Mouse (Mus musculus) frontal cortex, adult 2 months (tissue): ENCODE data around the gene Tmem198b. TPM values are rescaled to one million over a fixed set of nuclear protein-coding genes. Genes with fewer than 3 reads are reported as not detected.
"Not testable (repeated sequence)": the region's sequence is repeated elsewhere in the genome, so short reads cannot be mapped to it uniquely, and the experiment has no call there.

Source experiments
- DNase-seq, 2 experiments: peaks; one replicate each; pipeline ENCODE4 v3.0.0; 2022; ENCODE audit warnings: low spot score in 1 of 2; ENCODE audit errors: extremely low spot score in 1 of 2
- polyA plus RNA-seq: library from polyadenylated mRNA; depleted of rRNA; stranded (reverse); fragments of >200 nt; gene quantifications from 2 replicates; pipeline ENCODE4 v1.2.3, GENCODE M21; 2012; rRNA removed

The Tmem198b gene
- polyA plus RNA-seq: 21.8 and 22.3 TPM in 2 replicates

DNA sequence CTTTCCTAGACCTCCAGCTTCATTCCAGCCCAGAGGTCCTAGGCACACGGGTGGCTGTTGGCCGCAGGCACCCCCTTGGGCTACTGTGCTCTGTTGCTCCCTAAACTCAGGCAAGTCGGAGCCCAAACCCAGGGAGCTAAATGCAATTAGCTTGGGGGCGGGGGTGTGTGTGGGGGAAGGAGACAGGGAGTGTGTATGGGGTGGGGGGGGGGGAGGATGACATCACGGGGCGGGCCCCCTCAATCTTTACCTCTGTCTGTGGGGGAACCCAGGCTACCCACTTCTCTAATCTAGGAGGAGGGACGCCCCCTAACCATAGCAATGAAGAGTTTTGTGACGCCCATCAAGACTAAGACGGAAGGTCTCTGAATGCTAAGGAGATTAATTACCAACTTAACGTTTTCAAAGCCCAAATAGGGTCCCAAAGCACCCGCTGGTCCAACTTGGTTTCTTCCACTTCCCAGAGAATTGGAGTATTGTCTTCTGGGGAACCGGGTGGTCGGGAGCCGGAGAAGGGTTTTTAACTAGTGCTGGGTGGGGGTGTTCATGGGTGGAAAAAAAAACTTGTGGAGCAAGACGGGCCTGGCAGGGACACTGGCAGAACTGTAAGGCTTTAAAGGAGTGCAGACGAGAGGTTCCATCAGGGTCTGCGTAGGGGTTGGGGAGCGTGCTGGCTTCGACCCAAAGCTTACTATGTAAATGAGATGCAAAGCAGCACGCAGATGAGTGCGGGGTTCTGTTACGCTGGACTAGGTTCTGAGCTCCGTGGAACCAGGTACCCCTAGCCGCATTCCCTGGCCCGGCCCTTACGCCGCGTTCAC lies at the start of gene Tmem198b:
Gene Tmem198b, minus strand, starts transcription at position 100 of the 821 bp plus-strand sequence.
- DNase-seq: peak; percentile 52 to 75

DNA sequence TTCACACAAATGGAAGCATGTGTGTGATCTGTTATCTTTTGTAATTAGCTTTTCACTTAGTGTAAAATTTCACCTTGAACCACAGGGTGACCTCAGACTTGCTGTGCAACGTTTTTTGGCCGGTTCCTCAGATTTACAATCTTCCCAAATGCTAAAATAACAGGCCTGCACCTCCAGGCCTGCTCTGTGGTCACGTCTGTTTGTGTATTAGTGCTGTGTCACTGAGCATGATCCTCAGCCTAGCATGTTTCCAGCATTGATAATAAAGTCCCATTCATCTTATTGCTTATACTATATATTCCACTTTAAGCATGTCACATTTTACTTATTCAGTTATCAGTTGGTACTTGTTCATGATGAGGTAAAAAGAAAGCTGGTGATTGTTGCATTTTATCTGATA lies 46.2 kb upstream of the Tmem198b start:
- no peak for DNase-seq

DNA sequence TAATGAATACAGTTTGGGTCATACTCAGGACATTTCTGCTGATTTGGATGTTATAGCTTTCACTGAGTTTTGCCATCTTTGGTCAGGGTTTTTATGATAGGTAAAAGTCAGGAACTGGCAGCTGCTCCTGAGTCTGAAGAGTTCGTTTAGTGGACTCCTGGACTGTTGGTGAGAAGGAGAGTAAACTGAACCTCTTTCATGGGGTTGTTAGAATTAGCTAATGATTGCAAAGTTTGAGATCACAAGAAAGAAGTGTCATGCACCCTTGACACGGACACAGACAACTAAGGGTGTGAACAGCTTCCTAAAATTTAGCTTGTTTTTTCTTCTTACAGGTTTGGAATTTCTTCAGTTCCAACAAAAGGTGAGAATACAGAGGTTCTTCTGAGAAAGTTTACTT lies 44.3 kb upstream of the Tmem198b start:
- no peak for DNase-seq

DNA sequence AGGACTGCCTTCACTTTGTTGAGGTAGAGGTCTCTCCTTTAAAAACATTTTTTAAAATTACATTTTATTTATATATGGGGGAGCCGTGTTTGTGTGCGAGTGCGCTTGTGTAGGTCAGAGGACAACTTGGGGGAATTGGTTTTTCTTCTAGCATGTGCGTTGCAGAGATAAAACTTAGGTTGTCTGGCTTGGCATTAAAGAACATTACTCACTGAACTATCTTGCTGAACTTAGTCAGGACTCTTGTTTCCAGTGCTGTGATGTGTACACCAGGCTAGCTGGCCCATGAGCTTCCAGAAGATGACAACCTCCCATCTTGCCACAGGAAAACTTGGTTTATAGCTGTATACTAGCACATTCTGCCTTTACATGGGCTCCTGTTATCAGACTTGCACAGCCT lies 42.5 kb upstream of the Tmem198b start:
- no peak for DNase-seq

DNA sequence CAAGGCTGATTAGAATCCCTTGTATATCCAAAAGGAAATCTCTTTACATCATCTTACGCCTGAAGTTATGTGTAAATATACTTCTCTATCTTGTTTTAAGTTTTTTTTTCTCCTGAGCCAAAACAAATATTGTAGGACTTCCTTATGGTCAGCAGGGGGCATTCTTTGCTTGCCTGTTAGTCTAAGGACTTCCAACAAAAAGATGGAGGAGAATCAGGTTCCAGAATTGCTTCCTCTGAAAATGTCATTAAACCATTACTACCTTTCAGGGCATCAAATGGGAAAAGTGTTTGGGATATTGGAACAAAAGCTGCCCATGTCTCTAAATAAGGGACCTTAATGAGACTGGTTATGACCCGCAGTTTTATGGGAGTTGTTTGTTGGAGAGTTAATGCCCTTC lies 41.3 kb upstream of the Tmem198b start:
- DNase-seq: peak in 1 of 2 experiments; percentile 45

DNA sequence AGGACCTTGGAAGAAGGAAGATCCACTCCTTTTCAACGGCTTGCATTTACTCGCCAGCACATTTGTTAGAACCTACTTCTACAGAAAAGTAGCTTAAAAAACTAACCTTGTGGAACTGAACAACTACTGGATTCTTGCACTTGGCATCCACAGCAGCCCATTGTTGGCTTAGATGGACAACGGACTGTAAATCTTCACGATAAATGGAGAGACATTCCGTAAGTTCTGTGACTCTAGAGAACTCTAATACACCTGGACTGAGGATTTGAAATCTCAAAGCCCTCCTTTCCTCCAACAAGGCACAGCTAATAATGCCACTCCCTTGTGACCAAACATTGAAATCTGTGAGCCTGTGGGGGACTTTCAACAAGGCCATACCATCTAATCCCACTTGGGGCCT lies 39.1 kb upstream of the Tmem198b start:
- DNase-seq: no peak

DNA sequence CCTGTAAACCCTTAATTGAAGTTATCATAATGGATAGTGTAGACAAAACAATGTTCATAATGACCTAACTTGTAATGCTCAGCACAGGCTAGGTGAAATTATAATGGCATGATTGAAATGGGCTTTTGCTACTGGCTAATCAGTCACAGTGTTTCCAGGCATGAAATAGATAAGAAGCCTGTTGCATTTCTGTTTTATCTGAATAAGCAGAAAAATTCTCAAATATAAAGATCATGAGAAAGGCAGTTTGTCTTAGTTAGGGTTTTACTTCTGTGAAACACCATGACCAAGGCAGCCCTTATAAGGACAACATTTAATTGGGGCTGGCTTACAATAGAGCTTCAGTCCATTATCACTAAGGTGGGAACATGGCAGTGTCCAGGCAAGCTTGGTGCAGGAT lies 36.4 kb upstream of the Tmem198b start:
- no peak for DNase-seq

DNA sequence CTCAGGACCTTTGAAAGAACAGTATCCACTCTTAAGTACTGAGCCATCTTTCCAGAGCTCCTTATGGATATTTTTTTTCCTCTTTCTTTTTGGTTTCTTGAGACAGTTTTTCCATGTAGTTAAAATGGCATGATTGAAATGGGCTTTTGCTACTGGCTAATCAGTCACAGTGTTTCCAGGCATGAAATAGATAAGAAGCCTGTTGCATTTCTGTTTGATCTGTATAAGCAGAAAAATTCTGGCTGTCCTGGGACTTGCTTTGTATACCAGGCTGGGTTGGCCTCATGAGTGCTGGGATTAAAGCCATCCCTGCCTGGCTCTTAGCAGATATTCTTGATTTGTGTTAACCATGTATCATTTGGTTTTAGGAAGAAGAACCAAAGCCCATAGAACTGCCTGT lies 35.3 kb upstream of the Tmem198b start:
- DNase-seq: no peak

DNA sequence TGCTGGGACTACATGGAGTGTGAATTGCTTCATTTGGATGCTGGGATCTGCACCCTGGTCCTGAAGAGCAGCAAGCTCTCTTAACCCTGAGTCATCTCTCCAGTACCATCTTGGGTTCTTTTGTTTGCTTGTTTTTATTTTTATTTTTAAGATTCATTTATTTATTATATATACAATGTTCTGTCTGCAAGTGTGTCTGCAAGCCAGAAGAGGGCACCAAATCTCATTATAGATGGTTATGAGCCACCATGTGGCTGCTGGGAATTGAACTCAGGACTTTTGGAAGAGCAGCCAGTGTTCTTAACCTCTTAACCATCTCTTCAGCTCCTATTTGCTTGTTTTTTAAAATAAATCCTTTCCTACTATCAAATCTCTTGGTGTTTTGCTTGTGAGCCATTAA lies 33.2 kb upstream of the Tmem198b start:
- no peak for DNase-seq

DNA sequence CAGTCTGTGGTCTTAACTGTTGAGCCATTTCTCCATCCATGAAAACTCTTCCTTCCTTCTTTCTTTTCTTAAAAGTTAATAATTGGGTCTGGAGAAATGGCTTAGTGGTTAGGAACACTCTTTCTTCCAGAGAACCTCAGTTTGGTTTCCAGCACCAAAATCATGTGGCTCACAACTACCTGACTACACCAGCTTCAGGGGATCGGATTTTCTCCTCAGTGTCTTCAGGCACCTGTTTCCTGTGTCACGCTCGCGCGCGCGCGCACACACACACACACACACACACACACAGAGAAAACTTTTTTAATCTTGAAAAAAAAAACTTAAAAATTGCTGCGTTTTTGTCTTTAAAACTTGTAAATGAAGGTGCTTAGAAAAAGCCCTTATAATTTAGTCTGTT lies 19.7 kb upstream of the Tmem198b start:
- no peak for DNase-seq

DNA sequence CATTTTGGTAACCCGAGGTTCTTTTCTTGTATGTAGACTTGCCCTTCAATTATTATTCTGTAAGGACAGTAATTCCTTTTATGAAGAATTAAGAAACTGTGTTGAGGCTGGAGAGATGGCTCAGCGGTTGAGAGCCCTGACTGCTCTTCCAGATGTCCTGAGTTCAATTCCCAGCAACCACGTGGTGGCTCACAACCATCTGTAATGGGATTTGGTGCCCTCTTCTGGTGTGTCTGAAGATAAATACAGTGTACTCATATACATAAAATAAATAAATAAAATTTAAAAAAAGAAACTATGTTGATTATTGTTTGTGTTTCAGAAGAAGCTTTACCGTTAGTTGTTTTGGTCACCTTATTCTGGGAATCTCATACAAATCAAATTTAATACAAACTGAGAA lies 18.9 kb upstream of the Tmem198b start:
- DNase-seq: not testable (repeated sequence)

DNA sequence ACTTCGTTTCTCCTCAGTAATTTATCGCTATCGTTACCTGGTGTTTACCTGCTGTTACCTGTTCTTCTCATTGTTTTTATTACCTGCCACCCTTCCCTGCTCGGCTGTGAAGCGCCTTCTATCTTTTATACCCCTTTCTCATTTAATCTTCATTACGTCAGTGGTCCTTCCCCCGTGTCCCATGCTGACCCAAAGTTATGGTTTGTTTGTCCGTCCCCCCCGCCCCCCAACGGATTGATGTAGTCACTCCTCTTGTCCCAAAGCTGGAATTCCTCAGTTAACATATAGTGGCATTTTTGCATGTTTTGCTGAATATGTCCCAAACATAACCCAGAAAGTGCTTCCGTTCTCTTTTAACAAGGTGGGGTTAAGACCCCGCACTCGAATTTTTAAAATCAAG lies 18.0 kb upstream of the Tmem198b start:
- DNase-seq: no peak

DNA sequence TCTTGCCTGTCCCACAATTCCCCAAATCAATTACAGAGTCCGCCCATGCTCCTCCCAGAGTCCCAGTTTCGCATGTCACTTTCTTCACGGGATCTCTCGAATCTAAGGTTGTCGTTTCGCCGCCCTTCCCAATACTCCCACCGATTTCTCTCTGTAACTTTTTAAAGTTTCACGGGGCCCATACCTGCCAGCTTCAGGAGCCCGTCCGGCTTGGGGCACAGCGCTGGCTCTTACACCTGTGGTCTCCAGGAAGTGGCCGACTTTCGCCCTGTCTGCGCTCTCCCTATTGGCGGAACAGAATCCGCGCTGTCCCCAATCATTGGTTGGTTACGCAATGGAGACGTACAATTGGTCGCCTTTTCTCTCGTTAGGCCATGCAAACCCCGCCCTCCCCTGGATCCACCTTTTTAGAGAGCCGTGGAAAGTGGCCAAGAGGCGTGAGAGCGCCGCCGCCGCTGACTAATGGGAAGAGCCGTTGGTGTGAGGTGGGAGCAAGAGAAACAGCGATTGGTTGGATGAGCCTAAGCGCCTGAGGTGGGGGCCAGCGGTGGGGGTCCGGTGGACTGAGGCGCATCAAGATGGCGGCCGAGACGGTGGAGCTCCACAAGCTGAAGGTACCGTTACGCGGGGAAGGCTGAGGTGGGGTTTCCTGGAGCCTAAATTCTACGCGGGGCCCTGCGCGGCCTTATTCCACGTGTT lies 17.3 kb upstream of the Tmem198b start, which contains the start of gene Ormdl2:
Gene Ormdl2, minus strand, starts transcription at position 288 of the 699 bp plus-strand sequence.
- peak; percentile 98 to 99 for DNase-seq

DNA sequence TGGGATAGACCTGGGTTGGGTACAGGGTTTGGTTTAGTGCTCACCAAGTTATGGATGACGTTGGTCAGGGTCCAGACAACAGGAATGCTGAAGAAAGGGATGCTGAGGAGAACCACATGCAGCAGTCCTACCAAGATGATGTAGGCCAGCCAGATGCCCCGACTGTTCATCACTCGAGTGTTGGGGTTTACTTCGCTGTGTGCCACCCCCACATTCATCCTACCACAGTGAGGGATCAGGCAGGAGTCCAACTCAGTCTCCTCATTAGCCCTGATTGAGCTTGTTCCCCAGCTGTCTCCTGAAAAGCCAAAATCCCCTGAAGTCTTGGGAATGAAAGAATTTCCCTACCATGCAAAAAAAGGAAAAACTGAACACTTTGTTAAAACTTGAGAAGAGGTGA lies 16.0 kb upstream of the Tmem198b start:
- no peak for DNase-seq

DNA sequence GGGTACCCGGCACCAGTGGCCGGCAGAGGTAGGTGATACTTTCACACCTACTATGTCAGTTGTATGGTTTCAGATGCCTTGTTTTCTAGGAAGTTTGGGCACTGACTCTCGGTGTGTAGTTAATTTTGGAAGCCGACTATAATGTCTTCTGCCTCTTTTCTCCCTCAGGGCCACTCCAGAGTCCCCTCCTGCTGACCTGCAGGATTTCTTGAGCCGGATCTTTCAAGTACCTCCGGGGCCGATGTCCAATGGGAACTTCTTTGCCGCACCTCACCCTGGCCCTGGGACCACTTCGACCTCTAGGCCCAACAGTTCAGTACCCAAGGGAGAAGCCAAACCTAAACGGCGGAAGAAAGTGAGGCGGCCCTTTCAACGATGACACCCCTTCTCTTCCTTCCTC lies 12.9 kb upstream of the Tmem198b start, which contains the start of gene Sarnp:
Gene Sarnp, plus strand, starts transcription at position 301 of the 400 bp plus-strand sequence.
- no peak for DNase-seq

DNA sequence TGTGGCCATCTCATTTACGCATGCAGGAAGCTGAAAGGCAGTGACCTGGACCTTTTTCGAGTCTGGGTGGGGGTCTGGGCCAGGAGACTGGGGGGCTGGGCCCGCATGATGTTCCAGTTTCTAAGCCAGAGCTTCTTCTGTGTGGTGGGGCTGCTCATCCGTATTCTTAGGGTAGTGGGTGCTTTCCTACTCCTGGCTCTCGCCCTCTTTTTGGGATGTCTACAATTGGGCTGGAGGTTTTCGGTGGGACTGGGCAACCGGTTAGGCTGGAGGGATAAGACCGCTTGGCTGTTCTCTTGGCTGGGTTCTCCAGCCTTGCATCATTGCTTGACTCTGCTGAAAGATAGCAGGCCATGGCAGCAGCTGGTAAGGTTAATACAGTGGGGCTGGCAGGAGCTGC lies 2.8 kb upstream of the Tmem198b start:
- no peak for DNase-seq

DNA sequence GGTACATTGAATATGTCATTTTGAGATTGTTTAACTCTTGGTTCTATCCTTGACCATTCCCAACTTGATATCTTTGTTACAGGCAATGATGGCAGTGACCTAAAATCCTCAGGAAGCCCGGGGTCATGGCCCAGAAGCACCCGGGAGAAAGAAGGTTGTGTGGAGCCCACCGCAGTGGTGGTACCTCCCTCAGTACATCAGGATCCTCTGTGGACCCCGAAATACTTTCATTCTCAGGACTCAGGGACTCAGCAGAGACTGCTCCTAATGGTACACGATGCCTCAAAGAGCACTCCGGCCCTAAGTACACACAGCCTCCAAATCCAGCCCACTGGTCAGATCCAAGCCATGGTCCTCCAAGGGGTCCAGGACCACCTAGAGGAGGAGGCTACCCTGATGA lies 1.9 kb upstream of the Tmem198b start:
- DNase-seq: no peak

DNA sequence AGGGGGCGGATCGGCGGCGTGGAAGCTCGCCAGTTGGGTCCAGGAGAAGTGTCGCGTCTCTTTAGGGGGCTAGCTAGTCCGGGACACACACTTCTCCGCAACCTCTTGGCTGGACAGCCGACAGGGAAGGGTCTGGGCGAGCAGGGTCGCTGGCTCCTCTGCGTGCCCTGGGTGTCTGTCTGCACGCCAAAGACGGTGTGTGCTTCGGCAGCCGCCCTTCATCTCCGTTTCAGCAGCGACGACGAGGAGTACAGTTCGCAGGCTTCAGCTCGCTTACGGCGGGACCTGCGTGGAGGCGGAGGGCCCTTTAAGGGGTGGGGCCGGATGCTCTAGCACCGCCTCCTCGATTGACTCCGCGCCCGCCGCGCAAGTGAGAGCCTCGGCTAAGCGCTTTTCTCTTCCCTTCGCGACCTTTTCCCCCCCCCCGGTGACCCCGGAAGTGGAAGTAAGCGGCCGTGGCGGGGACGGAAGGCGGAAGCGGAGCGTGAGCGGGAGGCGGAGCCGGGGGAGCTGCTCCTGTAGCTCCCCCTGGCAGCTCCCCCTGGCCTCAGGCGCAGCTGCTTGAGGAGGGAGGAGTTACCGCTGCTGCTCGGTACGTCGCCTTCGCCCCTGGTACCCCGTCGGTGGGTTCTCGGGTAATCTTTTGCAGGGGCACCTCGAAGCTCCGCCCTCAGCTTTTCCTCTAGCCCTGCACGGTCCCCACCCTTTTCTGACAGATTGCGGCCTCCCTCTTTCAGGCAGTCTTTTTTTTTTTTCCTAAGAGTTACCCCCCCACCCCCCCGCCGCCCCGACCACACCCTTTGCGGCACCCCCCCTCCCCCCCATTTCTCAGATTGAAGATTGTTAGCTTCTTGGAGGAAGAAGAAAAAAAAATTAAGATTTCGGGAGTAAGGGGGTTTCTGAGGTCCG lies 1.2 kb upstream of the Tmem198b start:
- DNase-seq: peak; percentile 93 to 95

DNA sequence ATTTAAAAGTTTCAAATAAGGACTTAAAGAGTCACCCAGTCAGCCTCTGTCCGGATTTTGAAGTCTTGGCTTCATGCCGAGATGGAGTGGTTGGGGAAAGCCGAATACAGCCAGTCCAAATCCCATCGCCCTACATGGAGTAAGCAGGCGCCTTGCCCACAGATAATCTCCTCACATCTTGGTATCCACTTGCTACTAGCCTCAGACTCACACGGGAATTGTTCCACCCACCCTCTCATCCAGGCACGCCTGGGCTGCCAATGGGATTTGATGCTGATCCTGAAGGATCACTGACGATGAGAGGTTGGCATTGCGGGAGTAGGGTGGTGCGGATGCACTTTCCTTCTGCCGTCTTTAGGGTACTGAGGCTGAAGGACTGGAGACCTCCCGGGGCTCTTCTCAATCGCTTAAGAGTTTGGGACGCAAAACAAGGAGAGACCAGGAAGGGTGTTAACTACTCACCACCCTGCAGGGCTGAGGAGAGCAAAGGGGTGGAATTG lies 349 bp downstream of the Tmem198b start, which contains the start of gene Dnajc14:
Gene Dnajc14, plus strand, starts transcription at position 292 of the 500 bp plus-strand sequence.
- peak; percentile 61 to 76 for DNase-seq

DNA sequence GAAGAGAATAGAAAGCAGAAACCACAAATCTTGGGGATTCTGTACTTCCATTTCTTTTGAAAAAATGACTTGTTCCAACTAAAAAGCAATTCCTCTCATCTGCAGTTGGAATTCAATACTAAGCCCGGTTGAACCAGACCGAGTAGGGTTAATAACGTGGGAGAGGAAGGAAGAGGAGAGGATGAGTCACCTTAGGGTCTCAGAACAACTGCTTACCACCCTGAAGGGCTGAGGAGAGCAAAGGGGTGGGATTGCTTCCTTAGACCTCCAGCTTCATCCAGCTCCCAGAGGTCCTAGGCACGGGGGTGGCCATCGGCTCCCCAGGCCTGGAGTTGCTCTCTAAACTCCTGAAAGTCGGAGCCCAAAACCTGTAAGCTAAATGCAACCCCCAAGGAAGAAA lies 809 bp downstream of the Tmem198b start:
- no peak for DNase-seq
